Mouse (Mus musculus) limb, embryonic 13.5 days (tissue): ENCODE results near the gene Crybb3. TPM values are rescaled to one million over a fixed set of nuclear protein-coding genes. Genes with fewer than 3 reads are reported as not detected.

Experiments
- ATAC-seq: fragments of 200-750 bp; cut with Nextera tagmentation; 2 replicates; pipeline ENCODE4 v1.8.0; 2017; ENCODE audit warnings: low read depth, moderate number of reproducible peaks, moderate TSS enrichment; ENCODE audit not compliant: low FRiP score
- H3K27ac ChIP-seq: fragments of 300-500 bp; sonication (generic); 2 replicates; pipeline ENCODE4 v1.5.1; 2015; ENCODE audit warnings: inconsistent platforms, mild to moderate bottlenecking, moderate library complexity
- H3K27me3 ChIP-seq: fragments of 300-500 bp; sonication (generic); 2 replicates; pipeline ENCODE4 v1.6.1; 2015; ENCODE audit warnings: mild to moderate bottlenecking, inconsistent platforms
- H3K36me3 ChIP-seq: fragments of 300-500 bp; sonication (generic); 2 replicates; pipeline ENCODE4 v1.6.1; 2015; ENCODE audit warnings: inconsistent platforms, mild to moderate bottlenecking, moderate library complexity
- H3K4me1 ChIP-seq: fragments of 300-500 bp; sonication (generic); 2 replicates; pipeline ENCODE4 v1.6.1; 2015; ENCODE audit warnings: inconsistent platforms
- H3K4me2 ChIP-seq: fragments of 300-500 bp; sonication (generic); replicated peaks from 2 replicates; pipeline ENCODE4 v1.6.1; 2015; ENCODE audit warnings: inconsistent platforms, mild to moderate bottlenecking, moderate library complexity
- H3K4me3 ChIP-seq: fragments of 300-500 bp; sonication (generic); 2 replicates; pipeline ENCODE4 v1.5.1; 2015; ENCODE audit warnings: moderate library complexity, mild to moderate bottlenecking, inconsistent platforms
- H3K9ac ChIP-seq: fragments of 300-500 bp; sonication (generic); 2 replicates; pipeline ENCODE4 v1.6.1; 2015; ENCODE audit warnings: mild to moderate bottlenecking, inconsistent platforms
- H3K9me3 ChIP-seq: fragments of 300-500 bp; sonication (generic); 2 replicates; pipeline ENCODE4 v1.6.1; 2016; ENCODE audit warnings: inconsistent platforms
- WGBS: fragments of 180-500 bp; shearing (Covaris S2); methylation state at CpG from one replicate; pipeline ENCODE4 v1.1.7; 2015; 5-methylcytosine and 5-hydroxymethylcytosine counted together
- polyA plus RNA-seq: library from polyadenylated mRNA; unstranded; fragments of >200 nt; fragmentation: Nextera tagmentation; extraction: Ambion mirVana; gene quantifications from 2 replicates; pipeline ENCODE4 v1.2.1, GENCODE M21; 2015

The Crybb3 gene
- polyA plus RNA-seq, 1 experiment from 2014 or later, result 0.89 TPM

GRCm38 (mm10) chr5:113038601-113039000 lies 42.8 kb downstream of the Crybb3 start:
- Histone ChIP-seq H3K9ac (no peak overlapping the region), H3K27ac (no peak overlapping the region), H3K4me3 (no peak overlapping the region), H3K9me3 (0 out of 2 replicates have a peak, but pooled peaks cover 5% of the 10 kb centered on the region), H3K27me3 (no peaks in the 10 kb centered on the region), H3K4me1 (peaks cover 34% of the 10 kb centered on the region), H3K36me3 (no peaks in the 10 kb centered on the region), H3K4me2 (no peak overlapping the region)
- no peak for ATAC-seq
- 84% methylated on average over 6 of the region's 6 CpGs for WGBS

- Histone ChIP-seq H3K36me3 (no peaks in the 10 kb centered on the region), H3K9ac (no peak overlapping the region), H3K4me3 (no peak overlapping the region), H3K4me1 (peaks cover 33% of the 10 kb centered on the region), H3K27me3 (no peaks in the 10 kb centered on the region), H3K4me2 (no peak overlapping the region), H3K27ac (peak overlapping the region; percentile 10; the same call in 1 of the 2 replicates), H3K9me3 (0 out of 2 replicates have a peak, but pooled peaks cover 5% of the 10 kb centered on the region)
- 43% methylated on average over 10 of the region's 10 CpGs for WGBS
- no peak for ATAC-seq
Observed at GRCm38 (mm10) chr5:113035094-113036047, 46.0 kb downstream of the Crybb3 start.

GRCm38 (mm10) chr5:113031201-113031754 lies 50.1 kb downstream of the Crybb3 start:
- Histone ChIP-seq H3K4me1 (peaks cover 29% of the 10 kb centered on the region), H3K4me3 (no peak overlapping the region), H3K36me3 (no peaks in the 10 kb centered on the region), H3K27me3 (no peaks in the 10 kb centered on the region), H3K27ac (0 out of 2 replicates have a peak overlapping the region, but pooled peaks have one; percentile 28), H3K9me3 (no peaks in the 10 kb centered on the region), H3K9ac (no peak overlapping the region), H3K4me2 (no peak overlapping the region)
- 55% methylated on average over 15 of the region's 15 CpGs for whole genome bisulfite sequencing
- no peak for ATAC-seq

GRCm38 (mm10) chr5:113030082-113030481 lies 51.3 kb downstream of the Crybb3 start:
- H3K4me3 ChIP-seq, result no peak overlapping the region
- no peak overlapping the region for H3K4me2 ChIP-seq
- WGBS, result 69% methylated on average over 3 of the region's 3 CpGs
- H3K27ac ChIP-seq, result no peak overlapping the region
- H3K36me3 ChIP-seq, result no peaks in the 10 kb centered on the region
- no peak for ATAC-seq
- H3K4me1 ChIP-seq, result peaks cover 17% of the 10 kb centered on the region
- H3K9me3 ChIP-seq, result no peaks in the 10 kb centered on the region
- no peaks in the 10 kb centered on the region for H3K27me3 ChIP-seq
- H3K9ac ChIP-seq, result no peak overlapping the region

- Histone ChIP-seq H3K4me3 (no peak overlapping the region), H3K36me3 (no peaks in the 10 kb centered on the region), H3K4me2 (no peak overlapping the region), H3K27me3 (no peaks in the 10 kb centered on the region), H3K4me1 (peaks cover 23% of the 10 kb centered on the region), H3K9me3 (no peaks in the 10 kb centered on the region), H3K27ac (no peak overlapping the region), H3K9ac (no peak overlapping the region)
- ATAC-seq, result no peak
- WGBS, result 68% methylated on average over 5 of the region's 5 CpGs
Observed at GRCm38 (mm10) chr5:113026706-113027105, 54.7 kb downstream of the Crybb3 start.

Other genes with a start within 250 kb of the Crybb3 start
- 1.5 and 1.9 TPM in 2 replicates for gene Myo18b, start 185.2 kb downstream of the Crybb3 start, polyA plus RNA-seq
- 13.2 and 14.0 TPM in 2 replicates for gene Grk3, start 65.8 kb downstream of the Crybb3 start, polyA plus RNA-seq
- gene Crybb2, start 11.5 kb downstream of the Crybb3 start, polyA plus RNA-seq, result not detected in 2 replicates
- 6.0 and 7.2 TPM in 2 replicates for gene 2900026A02Rik, start 139.7 kb upstream of the Crybb3 start, polyA plus RNA-seq
- gene Tmem211, start 145.3 kb upstream of the Crybb3 start, polyA plus RNA-seq, result not detected in 2 replicates
- gene Sgsm1, start 229.2 kb upstream of the Crybb3 start, polyA plus RNA-seq, result 2.7 and 3.4 TPM in 2 replicates